Mouse (Mus musculus) activated CD4-positive, CD25-positive, alpha-beta regulatory T cell, adult 4 months (primary cell): ENCODE measurements at regions not wholly inside any gene's neighbourhood (a gene's known extent, or its start where the extent isn't known, plus 50 kb on each side); places are given as distances from the start of the nearest gene placed in this dataset.

Experiments used
- ATAC-seq: one replicate; pipeline ENCODE4 v1.8.0; 2017

- ATAC-seq: no peak
These were observed 66.0 kb upstream of the Fat4 start for GRCm38 (mm10) chr3:38820787-38821186.

GRCm38 (mm10) chr3:38820315-38820714 lies 66.4 kb upstream of the Fat4 start:
- ATAC-seq: no peak

GRCm38 (mm10) chr3:38817651-38818050 lies 69.1 kb upstream of the Fat4 start:
- no peak for ATAC-seq

GRCm38 (mm10) chr3:38812457-38812856 lies 74.3 kb upstream of the Fat4 start:
- ATAC-seq: no peak

- ATAC-seq: no peak
These were observed 75.1 kb upstream of the Fat4 start for GRCm38 (mm10) chr3:38811635-38812034.

- ATAC-seq: no peak
These were observed 80.2 kb upstream of the Fat4 start for GRCm38 (mm10) chr3:38806469-38807055.

- no peak for ATAC-seq
These were observed 80.7 kb upstream of the Fat4 start for GRCm38 (mm10) chr3:38806036-38806435.

GRCm38 (mm10) chr3:38795646-38796301 lies 91.0 kb upstream of the Fat4 start:
- no peak for ATAC-seq

- ATAC-seq: no peak
These were observed 93.5 kb upstream of the Fat4 start for GRCm38 (mm10) chr3:38793221-38793620.

GRCm38 (mm10) chr3:38788751-38789150 lies 98.0 kb upstream of the Fat4 start:
- ATAC-seq: no peak

GRCm38 (mm10) chr3:38783711-38784110 lies 103.0 kb upstream of the Fat4 start:
- no peak for ATAC-seq

- ATAC-seq: no peak
These were observed 103.7 kb upstream of the Fat4 start for GRCm38 (mm10) chr3:38783051-38783450.

GRCm38 (mm10) chr3:38776743-38777366 lies 109.9 kb upstream of the Fat4 start:
- ATAC-seq: no peak

- ATAC-seq: no peak
These were observed 132.1 kb upstream of the Fat4 start for GRCm38 (mm10) chr3:38754632-38755123.

- ATAC-seq: no peak
These were observed 133.1 kb upstream of the Fat4 start for GRCm38 (mm10) chr3:38753446-38754205.

- ATAC-seq: no peak
These were observed 144.6 kb upstream of the Fat4 start for GRCm38 (mm10) chr3:38742155-38742554.

- ATAC-seq: no peak
These were observed 164.1 kb upstream of the Fat4 start for GRCm38 (mm10) chr3:38722606-38723005.

- ATAC-seq: no peak
These were observed 174.5 kb upstream of the Fat4 start for GRCm38 (mm10) chr3:38712078-38712873.

GRCm38 (mm10) chr3:38711229-38711628 lies 175.5 kb upstream of the Fat4 start:
- no peak for ATAC-seq

- ATAC-seq: no peak
These were observed 178.8 kb upstream of the Fat4 start for GRCm38 (mm10) chr3:38707891-38708290.

- ATAC-seq: no peak
These were observed 187.5 kb upstream of the Fat4 start for GRCm38 (mm10) chr3:38699206-38699605.

- no peak for ATAC-seq
These were observed 188.9 kb upstream of the Fat4 start for GRCm38 (mm10) chr3:38697871-38698270.
